Mouse (Mus musculus): ENCODE results near the gene Gm20388. TPM values are rescaled to one million over a fixed set of nuclear protein-coding genes. Genes with fewer than 3 reads are reported as not detected.
A peak's percentile ranks its signal among the peaks of the same experiment; 100 is the strongest.

Gene Gm20388
- polyA plus RNA-seq, 1 experiment from 2014 or later, result not detected

DNA sequence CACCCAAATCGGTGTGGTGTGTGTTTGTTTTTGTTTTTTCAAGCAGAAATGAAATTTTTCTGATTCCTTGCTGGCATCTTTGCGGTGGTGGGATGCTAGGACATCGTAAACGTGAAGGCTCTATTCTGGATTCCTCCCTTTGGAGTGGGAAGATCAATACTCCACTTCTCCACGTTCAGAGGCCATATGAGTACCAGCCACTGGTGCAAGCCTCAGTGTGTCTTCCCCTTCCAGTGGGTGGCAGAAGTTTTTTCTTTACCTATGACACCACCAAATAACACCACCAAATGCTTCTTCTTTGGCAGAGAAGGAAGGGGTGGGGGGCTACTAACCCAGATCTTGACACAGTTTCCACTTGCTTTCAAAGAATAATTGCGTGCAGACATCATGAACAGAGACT is 1215.5 kb downstream of the Gm20388 start:
- Histone ChIP-seq H3K27me3 (ENCODE audit: control insufficient read depth, insufficient read depth, low read depth, low read length) (peaks cover 94% of the 10 kb centered on the region), H3K36me3 (ENCODE audit: control insufficient read depth, insufficient read depth, low read length) (no peaks in the 10 kb centered on the region), H3K4me3 (ENCODE audit: low read length) (peak overlapping the region; percentile 48), H3K9ac (ENCODE audit: low read length) (peak overlapping the region; percentile 61; the same call in 1 of the 2 replicates), H3K27ac (ENCODE audit: low read length) (no peak overlapping the region), H3K4me2 (ENCODE audit: low read depth, low read length) (peak overlapping the region; percentile 75), H3K4me1 (replicated peaks; ENCODE audit: control insufficient read depth, insufficient read depth, low read length) (peaks cover 32% of the 10 kb centered on the region), H3K9me3 (ENCODE audit: control insufficient read depth, low read length) (no peaks in the 10 kb centered on the region)
- WGBS, result 2% methylated on average over 6 of the region's 6 CpGs
- ATAC-seq (ENCODE audit: low read depth), result no peak

DNA sequence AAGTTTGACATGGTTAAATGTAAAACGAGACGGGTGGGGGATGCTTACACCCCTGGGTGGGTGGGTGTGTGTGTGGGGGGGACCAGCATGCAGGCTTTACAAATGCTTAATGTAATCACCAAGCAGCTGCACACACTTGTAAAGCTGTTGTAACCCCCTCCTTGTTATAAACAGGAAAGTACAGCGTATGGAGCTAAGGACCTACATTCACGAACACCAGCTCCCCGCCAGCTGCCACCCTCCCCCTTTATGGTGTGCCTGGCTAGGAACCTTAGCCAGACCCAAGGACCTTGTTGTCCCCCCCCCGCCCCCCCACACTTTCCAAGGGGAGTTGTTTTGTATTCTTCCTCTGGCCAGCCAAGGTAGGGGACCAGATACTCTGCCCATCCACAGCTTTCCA is 1216.1 kb downstream of the Gm20388 start:
- WGBS, result 7% methylated on average over 6 of the region's 6 CpGs
- H3K4me2 ChIP-seq (ENCODE audit: low read depth, low read length), result peak overlapping the region; percentile 75; the same call in 1 of the 2 replicates
- H3K4me1 ChIP-seq (replicated peaks; ENCODE audit: control insufficient read depth, insufficient read depth, low read length), result peaks cover 32% of the 10 kb centered on the region
- ATAC-seq (ENCODE audit: low read depth), result peak; percentile 32
- H3K36me3 ChIP-seq (ENCODE audit: control insufficient read depth, insufficient read depth, low read length), result no peaks in the 10 kb centered on the region
- no peaks in the 10 kb centered on the region for H3K9me3 ChIP-seq (ENCODE audit: control insufficient read depth, low read length)
- H3K4me3 ChIP-seq (ENCODE audit: low read length), result peak overlapping the region; percentile 48; the same call in 1 of the 2 replicates
- peak overlapping the region; percentile 23; the same call in 1 of the 2 replicates for H3K27ac ChIP-seq (ENCODE audit: low read length)
- peaks cover 91% of the 10 kb centered on the region for H3K27me3 ChIP-seq (ENCODE audit: control insufficient read depth, insufficient read depth, low read depth, low read length)
- H3K9ac ChIP-seq (ENCODE audit: low read length), result no peak overlapping the region

DNA sequence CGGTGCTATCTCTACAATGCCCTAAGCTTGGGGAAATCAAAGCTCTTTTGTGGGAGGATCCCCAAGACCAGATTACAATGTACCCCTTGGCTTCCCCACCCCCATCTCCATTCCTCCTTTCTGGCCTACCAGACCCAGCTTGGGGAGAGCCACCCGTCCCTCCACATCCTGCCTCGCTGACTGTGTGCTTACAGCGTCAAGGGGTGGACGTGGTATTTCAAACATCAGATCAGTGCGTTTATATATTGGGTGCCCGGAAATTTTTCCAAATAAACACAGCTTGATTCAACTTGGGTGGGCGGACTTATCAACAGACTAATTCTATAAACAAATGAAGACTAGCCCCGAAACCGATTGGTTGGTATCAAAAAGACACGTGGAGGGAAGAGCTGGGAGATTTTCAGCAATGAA is 1216.7 kb downstream of the Gm20388 start:
- Histone ChIP-seq H3K4me1 (replicated peaks; ENCODE audit: control insufficient read depth, insufficient read depth, low read length) (peaks cover 32% of the 10 kb centered on the region), H3K9me3 (ENCODE audit: control insufficient read depth, low read length) (no peaks in the 10 kb centered on the region), H3K36me3 (ENCODE audit: control insufficient read depth, insufficient read depth, low read length) (no peaks in the 10 kb centered on the region), H3K4me3 (ENCODE audit: low read length) (peak overlapping the region; percentile 44; the same call in 1 of the 2 replicates), H3K9ac (ENCODE audit: low read length) (no peak overlapping the region), H3K27me3 (ENCODE audit: control insufficient read depth, insufficient read depth, low read depth, low read length) (peaks cover 85% of the 10 kb centered on the region), H3K27ac (ENCODE audit: low read length) (peak overlapping the region; percentile 23; the same call in 1 of the 2 replicates), H3K4me2 (ENCODE audit: low read depth, low read length) (peak overlapping the region; percentile 75)
- ATAC-seq (ENCODE audit: low read depth), result peak; percentile 83
- WGBS, result 3% methylated on average over 11 of the region's 11 CpGs

GRCm38 (mm10) chr8:121127756-121128375 is 1217.2 kb downstream of the Gm20388 start, which contains the start of gene Foxl1:
Gene Foxl1, plus strand, starts transcription at chr8:121127940.
- Histone ChIP-seq H3K4me3 (ENCODE audit: low read length) (peak within 1 kb of the TSS; percentile 48), H3K9me3 (ENCODE audit: control insufficient read depth, low read length) (no peaks in the 10 kb centered on the region), H3K4me2 (ENCODE audit: low read depth, low read length) (peak within 1 kb of the TSS; percentile 75), H3K36me3 (ENCODE audit: control insufficient read depth, insufficient read depth, low read length) (no peaks in the 10 kb centered on the region), H3K27ac (ENCODE audit: low read length) (peak within 1 kb of the TSS; percentile 88), H3K4me1 (replicated peaks; ENCODE audit: control insufficient read depth, insufficient read depth, low read length) (peaks cover 32% of the 10 kb centered on the region), H3K9ac (ENCODE audit: low read length) (peak within 1 kb of the TSS; percentile 63), H3K27me3 (ENCODE audit: control insufficient read depth, insufficient read depth, low read depth, low read length) (peaks cover 79% of the 10 kb centered on the region)
- no peak; the same call in none of the 2 replicates for ATAC-seq (ENCODE audit: low read depth)
- 2% methylated on average over 43 of the region's 43 CpGs for WGBS

GRCm38 (mm10) chr8:121128531-121129264 is 1218.1 kb downstream of the Gm20388 start:
- H3K9me3 ChIP-seq (ENCODE audit: control insufficient read depth, low read length), result no peaks in the 10 kb centered on the region
- 3% methylated on average over 53 of the region's 55 CpGs for WGBS
- H3K27ac ChIP-seq (ENCODE audit: low read length), result peak overlapping the region; percentile 88
- H3K27me3 ChIP-seq (ENCODE audit: control insufficient read depth, insufficient read depth, low read depth, low read length), result peaks cover 71% of the 10 kb centered on the region
- peak overlapping the region; percentile 65 for H3K4me2 ChIP-seq (ENCODE audit: low read depth, low read length)
- peaks cover 32% of the 10 kb centered on the region for H3K4me1 ChIP-seq (replicated peaks; ENCODE audit: control insufficient read depth, insufficient read depth, low read length)
- H3K36me3 ChIP-seq (ENCODE audit: control insufficient read depth, insufficient read depth, low read length), result no peaks in the 10 kb centered on the region
- no peak for ATAC-seq (ENCODE audit: low read depth)
- H3K9ac ChIP-seq (ENCODE audit: low read length), result peak overlapping the region; percentile 63
- H3K4me3 ChIP-seq (ENCODE audit: low read length), result peak overlapping the region; percentile 44

DNA sequence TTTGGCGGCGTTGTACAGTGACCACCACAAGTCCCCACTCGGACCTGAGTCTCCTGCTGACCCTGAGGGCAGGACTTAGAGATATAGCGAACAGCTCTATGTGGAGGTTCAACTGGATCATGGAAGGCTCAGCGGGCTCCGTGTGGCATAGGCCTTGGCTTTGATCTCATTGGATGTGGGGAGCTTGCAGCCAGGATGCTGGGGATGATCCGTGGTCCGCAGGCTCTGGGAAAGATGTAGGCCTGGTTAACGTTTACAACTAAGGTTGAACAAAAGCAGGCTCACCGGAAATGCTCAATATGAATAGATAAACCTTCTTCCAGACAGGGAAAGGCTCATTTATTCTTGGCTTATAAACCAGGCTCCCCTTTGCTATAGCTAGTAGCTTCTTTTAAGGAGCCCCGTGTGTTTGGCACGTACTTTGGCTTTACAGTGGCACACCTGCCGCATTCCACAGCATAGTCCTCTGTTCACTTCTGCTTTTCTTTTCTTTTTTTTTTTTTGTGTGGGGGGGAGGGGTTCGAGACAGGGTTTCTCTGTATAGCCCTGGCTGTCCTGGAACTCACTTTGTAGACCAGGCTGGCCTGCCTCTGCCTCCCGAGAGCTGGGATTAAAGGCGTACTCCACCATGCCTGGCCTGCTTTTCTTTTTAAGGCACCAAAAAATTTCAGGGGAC is 1218.8 kb downstream of the Gm20388 start:
- H3K9ac ChIP-seq (ENCODE audit: low read length), result peak overlapping the region; percentile 63
- peak overlapping the region; percentile 65 for H3K4me2 ChIP-seq (ENCODE audit: low read depth, low read length)
- 25% methylated on average over 16 of the region's 16 CpGs for WGBS
- peak overlapping the region; percentile 44 for H3K4me3 ChIP-seq (ENCODE audit: low read length)
- no peak for ATAC-seq (ENCODE audit: low read depth)
- no peak overlapping the region for H3K27ac ChIP-seq (ENCODE audit: low read length)
- peaks cover 32% of the 10 kb centered on the region for H3K4me1 ChIP-seq (replicated peaks; ENCODE audit: control insufficient read depth, insufficient read depth, low read length)
- peaks cover 65% of the 10 kb centered on the region for H3K27me3 ChIP-seq (ENCODE audit: control insufficient read depth, insufficient read depth, low read depth, low read length)
- no peaks in the 10 kb centered on the region for H3K36me3 ChIP-seq (ENCODE audit: control insufficient read depth, insufficient read depth, low read length)
- H3K9me3 ChIP-seq (ENCODE audit: control insufficient read depth, low read length), result no peaks in the 10 kb centered on the region

DNA sequence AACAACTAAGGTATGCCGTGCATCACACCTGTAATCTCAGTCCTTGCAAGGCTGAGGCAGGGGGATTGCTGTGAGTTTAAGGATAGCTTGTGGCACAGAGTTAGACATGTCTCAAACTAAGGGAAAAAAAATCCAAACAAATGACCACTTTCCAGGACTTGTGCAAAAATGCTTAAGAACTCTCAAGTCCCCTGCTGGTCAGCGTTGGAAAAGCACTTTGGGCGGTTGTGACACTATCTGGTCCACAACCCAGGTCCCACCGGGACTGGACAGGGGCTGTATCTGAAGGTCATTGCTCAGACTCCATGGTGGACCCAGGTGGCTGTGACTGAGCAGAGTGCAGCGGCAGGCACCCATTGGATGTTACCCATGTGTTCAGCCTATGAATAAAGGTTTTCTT is 1219.9 kb downstream of the Gm20388 start:
- WGBS, result 28% methylated on average over 5 of the region's 5 CpGs
- Histone ChIP-seq H3K4me2 (ENCODE audit: low read depth, low read length) (peak overlapping the region; percentile 14; the same call in 1 of the 2 replicates), H3K4me3 (ENCODE audit: low read length) (peak overlapping the region; percentile 21; the same call in 1 of the 2 replicates), H3K27me3 (ENCODE audit: control insufficient read depth, insufficient read depth, low read depth, low read length) (peaks cover 56% of the 10 kb centered on the region), H3K36me3 (ENCODE audit: control insufficient read depth, insufficient read depth, low read length) (no peaks in the 10 kb centered on the region), H3K4me1 (replicated peaks; ENCODE audit: control insufficient read depth, insufficient read depth, low read length) (peaks cover 28% of the 10 kb centered on the region), H3K9me3 (ENCODE audit: control insufficient read depth, low read length) (no peaks in the 10 kb centered on the region), H3K27ac (ENCODE audit: low read length) (no peak overlapping the region), H3K9ac (ENCODE audit: low read length) (no peak overlapping the region)
- ATAC-seq (ENCODE audit: low read depth), result no peak

DNA sequence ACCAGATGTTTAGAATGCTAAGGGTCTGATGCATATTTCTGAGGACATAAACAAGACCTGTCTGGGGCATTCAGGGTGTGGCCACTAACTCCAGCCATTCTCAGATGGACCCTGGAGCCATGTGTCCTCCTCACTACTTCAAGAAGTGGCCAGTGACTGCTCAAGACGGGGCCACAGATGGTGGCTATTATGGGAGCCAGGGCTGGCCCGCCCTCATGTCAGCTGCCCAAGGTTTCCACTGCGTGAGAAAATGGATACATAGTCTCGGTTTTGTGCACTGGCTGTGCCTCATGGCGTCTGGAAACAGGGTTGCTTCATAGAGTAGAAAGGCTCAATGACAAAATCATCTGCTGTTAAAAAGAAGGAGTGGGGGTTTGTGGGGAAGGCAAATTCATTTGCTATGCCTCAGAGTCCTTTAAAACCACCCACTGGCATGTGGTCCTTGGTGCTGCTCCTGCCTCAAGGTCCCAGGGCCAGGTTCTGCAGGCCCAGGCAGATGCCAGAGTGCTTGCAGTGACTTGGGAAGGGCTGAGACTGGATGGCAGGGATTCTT is 1222.4 kb downstream of the Gm20388 start:
- Histone ChIP-seq H3K9ac (ENCODE audit: low read length) (no peak overlapping the region), H3K36me3 (ENCODE audit: control insufficient read depth, insufficient read depth, low read length) (no peaks in the 10 kb centered on the region), H3K4me3 (ENCODE audit: low read length) (no peak overlapping the region), H3K9me3 (ENCODE audit: control insufficient read depth, low read length) (peaks cover 4% of the 10 kb centered on the region), H3K27ac (ENCODE audit: low read length) (no peak overlapping the region), H3K27me3 (ENCODE audit: control insufficient read depth, insufficient read depth, low read depth, low read length) (peaks cover 32% of the 10 kb centered on the region), H3K4me2 (ENCODE audit: low read depth, low read length) (no peak overlapping the region), H3K4me1 (replicated peaks; ENCODE audit: control insufficient read depth, insufficient read depth, low read length) (peaks cover 9% of the 10 kb centered on the region)
- WGBS, result 82% methylated on average over 5 of the region's 5 CpGs
- no peak for ATAC-seq (ENCODE audit: low read depth)
